Mouse (Mus musculus) forebrain, embryonic 14.5 days (tissue): Measurements from ENCODE around the gene Tenm3. TPM values are rescaled to one million over a fixed set of nuclear protein-coding genes. Genes with fewer than 3 reads are reported as not detected.
A peak's percentile ranks its signal among the peaks of the same experiment; 100 is the strongest.

Source experiments
- ATAC-seq: fragments of 200-750 bp; cut with Nextera tagmentation; 2 replicates; pipeline ENCODE4 v1.8.0; 2017; ENCODE audit warnings: mild to moderate bottlenecking, moderate library complexity
- DNase-seq: peaks from one replicate; pipeline ENCODE4 v3.0.0-alpha.2; 2015; ENCODE audit warnings: low spot score
- H3K27ac ChIP-seq: fragments of 300-500 bp; sonication (generic); 2 replicates; pipeline ENCODE4 v1.5.1; 2014; ENCODE audit warnings: low read depth, mild to moderate bottlenecking, control low read depth, low read length, moderate library complexity
- H3K27me3 ChIP-seq: fragments of 300-500 bp; sonication (generic); replicated peaks from 2 replicates; pipeline ENCODE4 v1.6.1; 2014; ENCODE audit warnings: low read length, control low read depth, mixed read lengths; ENCODE audit not compliant: control insufficient read depth, insufficient read depth
- H3K36me3 ChIP-seq: fragments of 300-500 bp; sonication (generic); 2 replicates; pipeline ENCODE4 v1.6.1; 2014; ENCODE audit warnings: low read length, control low read depth; ENCODE audit not compliant: control insufficient read depth, insufficient read depth
- H3K4me1 ChIP-seq: fragments of 300-500 bp; sonication (generic); 2 replicates; pipeline ENCODE4 v1.6.1; 2014; ENCODE audit warnings: antibody characterized with exemption, low read length, control low read depth; ENCODE audit not compliant: control insufficient read depth, insufficient read depth
- H3K4me2 ChIP-seq: fragments of 300-500 bp; sonication (generic); 2 replicates; pipeline ENCODE4 v1.6.1; 2014; ENCODE audit warnings: mild to moderate bottlenecking, control low read depth, low read length
- H3K4me3 ChIP-seq: fragments of 300-500 bp; sonication (generic); 2 replicates; pipeline ENCODE4 v1.5.1; 2014; ENCODE audit warnings: low read depth, low read length, control low read depth
- H3K9ac ChIP-seq: fragments of 300-500 bp; sonication (generic); 2 replicates; pipeline ENCODE4 v1.6.1; 2014; ENCODE audit warnings: mild to moderate bottlenecking, low read length, control low read depth, moderate library complexity
- H3K9me3 ChIP-seq: fragments of 300-500 bp; sonication (generic); replicated peaks from 2 replicates; pipeline ENCODE4 v1.6.1; 2016; ENCODE audit warnings: low read length, control low read depth, mixed read lengths; ENCODE audit not compliant: control insufficient read depth
- WGBS: fragments of 180-500 bp; shearing (Covaris S2); extraction: QIAGEN DNeasy Blood & Tissue Kit; methylation state at CpG from one replicate; pipeline ENCODE4 v1.1.7; 2014; 5-methylcytosine and 5-hydroxymethylcytosine counted together
- polyA plus RNA-seq: library from polyadenylated mRNA; unstranded; fragments of >200 nt; fragmentation: Nextera tagmentation; extraction: Ambion mirVana; gene quantifications from 2 replicates; pipeline ENCODE4 v1.2.1, GENCODE M21; 2014

Gene Tenm3
- polyA plus RNA-seq, 1 experiment from 2014 or later = 12.5 TPM

- DNase-seq = no peak
- peaks cover 25% of the 10 kb centered on the region for H3K27me3 ChIP-seq
- peaks cover 10% of the 10 kb centered on the region for H3K4me1 ChIP-seq
- H3K4me2 ChIP-seq = peak overlapping the region; percentile 97
- no peak for ATAC-seq
- 0% methylated on average over 14 of the region's 14 CpGs for WGBS
- H3K9ac ChIP-seq = peak overlapping the region; percentile 73; the same call in 1 of the 2 replicates
- H3K9me3 ChIP-seq = no peaks in the 10 kb centered on the region
- no peaks in the 10 kb centered on the region for H3K36me3 ChIP-seq
- peak overlapping the region; percentile 74 for H3K4me3 ChIP-seq
- no peak overlapping the region for H3K27ac ChIP-seq
These were observed 687 bp upstream of the Tenm3 start for GRCm38 (mm10) chr8:48844370-48844905.

- under 1% methylated on average over 66 of the region's 93 CpGs for WGBS
- peak overlapping the region; percentile 73 for H3K9ac ChIP-seq
- peak; percentile 85 for ATAC-seq
- H3K4me2 ChIP-seq = peak overlapping the region; percentile 97
- H3K27ac ChIP-seq = peak overlapping the region; percentile 63; the same call in 1 of the 2 replicates
- H3K9me3 ChIP-seq = no peaks in the 10 kb centered on the region
- peak overlapping the region; percentile 74 for H3K4me3 ChIP-seq
- peaks cover 10% of the 10 kb centered on the region for H3K4me1 ChIP-seq
- DNase-seq = peak; percentile 70
- no peaks in the 10 kb centered on the region for H3K36me3 ChIP-seq
- peaks cover 25% of the 10 kb centered on the region for H3K27me3 ChIP-seq
These were observed 490 bp downstream of the Tenm3 start for GRCm38 (mm10) chr8:48842991-48843930.

GRCm38 (mm10) chr8:48842516-48842990 lies 1.2 kb downstream of the Tenm3 start:
- no peaks in the 10 kb centered on the region for H3K9me3 ChIP-seq
- peak overlapping the region; percentile 73 for H3K9ac ChIP-seq
- no peak overlapping the region; the same call in 1 of the 2 replicates for H3K27ac ChIP-seq
- ATAC-seq = peak; percentile 9; the same call in 1 of the 2 replicates
- under 1% methylated on average over 11 of the region's 11 CpGs for WGBS
- peaks cover 10% of the 10 kb centered on the region for H3K4me1 ChIP-seq
- DNase-seq = no peak
- peaks cover 25% of the 10 kb centered on the region for H3K27me3 ChIP-seq
- no peaks in the 10 kb centered on the region for H3K36me3 ChIP-seq
- H3K4me3 ChIP-seq = peak overlapping the region; percentile 74
- H3K4me2 ChIP-seq = peak overlapping the region; percentile 97

GRCm38 (mm10) chr8:48842035-48842434 lies 1.7 kb downstream of the Tenm3 start:
- ATAC-seq (no peak), DNase-seq (no peak)
- H3K36me3 ChIP-seq = no peaks in the 10 kb centered on the region
- 0 out of 2 replicates have a peak overlapping the region, but pooled peaks have one; percentile 73 for H3K9ac ChIP-seq
- peaks cover 25% of the 10 kb centered on the region for H3K27me3 ChIP-seq
- H3K4me3 ChIP-seq = peak overlapping the region; percentile 74
- H3K27ac ChIP-seq = no peak overlapping the region
- WGBS = 10% methylated on average over 4 of the region's 4 CpGs
- H3K4me1 ChIP-seq = peaks cover 10% of the 10 kb centered on the region
- no peaks in the 10 kb centered on the region for H3K9me3 ChIP-seq
- H3K4me2 ChIP-seq = peak overlapping the region; percentile 97

GRCm38 (mm10) chr8:48835745-48836144 lies 8.0 kb downstream of the Tenm3 start:
- no peaks in the 10 kb centered on the region for H3K9me3 ChIP-seq
- H3K9ac ChIP-seq = no peak overlapping the region
- no peaks in the 10 kb centered on the region for H3K4me1 ChIP-seq
- H3K27ac ChIP-seq = no peak overlapping the region
- no peaks in the 10 kb centered on the region for H3K36me3 ChIP-seq
- H3K4me2 ChIP-seq = no peak overlapping the region
- no peak overlapping the region for H3K4me3 ChIP-seq
- H3K27me3 ChIP-seq = 0 out of 2 replicates have a peak, but pooled peaks cover 2% of the 10 kb centered on the region
- DNase-seq = no peak
- WGBS = 71% methylated on average over 2 of the region's 2 CpGs
- no peak for ATAC-seq

- no peak overlapping the region for H3K9ac ChIP-seq
- DNase-seq = no peak
- no peaks in the 10 kb centered on the region for H3K36me3 ChIP-seq
- H3K4me1 ChIP-seq = no peaks in the 10 kb centered on the region
- H3K27me3 ChIP-seq = no peaks in the 10 kb centered on the region
- H3K9me3 ChIP-seq = no peaks in the 10 kb centered on the region
- H3K4me3 ChIP-seq = no peak overlapping the region
- no peak overlapping the region for H3K4me2 ChIP-seq
- WGBS = 58% methylated on average over 9 of the region's 9 CpGs
- no peak overlapping the region for H3K27ac ChIP-seq
- ATAC-seq = no peak
These were observed 16.3 kb downstream of the Tenm3 start for GRCm38 (mm10) chr8:48827454-48827853.

GRCm38 (mm10) chr8:48825666-48826065 lies 18.1 kb downstream of the Tenm3 start:
- Histone ChIP-seq H3K9me3 (no peaks in the 10 kb centered on the region), H3K36me3 (no peaks in the 10 kb centered on the region), H3K4me3 (no peak overlapping the region), H3K4me1 (no peaks in the 10 kb centered on the region), H3K27ac (no peak overlapping the region), H3K9ac (no peak overlapping the region), H3K4me2 (no peak overlapping the region), H3K27me3 (no peaks in the 10 kb centered on the region)
- 91% methylated on average over 7 of the region's 7 CpGs for WGBS
- no peak for ATAC-seq
- DNase-seq = no peak

- no peak overlapping the region for H3K4me3 ChIP-seq
These were observed 21.5 kb downstream of the Tenm3 start for GRCm38 (mm10) chr8:48822291-48822690.

More at GRCm38 (mm10) chr8:48822291-48822690, 21.5 kb downstream of the Tenm3 start:
- Histone ChIP-seq H3K36me3 (no peaks in the 10 kb centered on the region), H3K4me2 (no peak overlapping the region), H3K4me1 (no peaks in the 10 kb centered on the region), H3K9me3 (no peaks in the 10 kb centered on the region), H3K9ac (no peak overlapping the region), H3K27me3 (no peaks in the 10 kb centered on the region), H3K27ac (no peak overlapping the region)
- 89% methylated on average over 4 of the region's 4 CpGs for WGBS
- DNase-seq (no peak), ATAC-seq (no peak)
